Mouse (Mus musculus) embryonic facial prominence, embryonic 14.5 days (tissue): ENCODE measurements around the gene Tubgcp5. TPM values are rescaled to one million over a fixed set of nuclear protein-coding genes. Genes with fewer than 3 reads are reported as not detected.

ENCODE experiments used
- ATAC-seq: fragments of 200-750 bp; cut with Nextera tagmentation; 2 replicates; pipeline ENCODE4 v1.8.0; 2017; ENCODE audit warnings: low read depth, moderate number of reproducible peaks, moderate TSS enrichment
- DNase-seq: peaks from one replicate; pipeline ENCODE4 v3.0.0-alpha.2; 2015; ENCODE audit warnings: low spot score
- H3K27ac ChIP-seq: fragments of 300-500 bp; sonication (generic); replicated peaks from 2 replicates; pipeline ENCODE4 v1.5.1; 2014; ENCODE audit warnings: low read depth, mild to moderate bottlenecking, low read length, moderate library complexity
- H3K27me3 ChIP-seq: fragments of 300-500 bp; sonication (generic); replicated peaks from 2 replicates; pipeline ENCODE4 v1.6.1; 2014; ENCODE audit warnings: low read length; ENCODE audit not compliant: control insufficient read depth, insufficient read depth
- H3K36me3 ChIP-seq: fragments of 300-500 bp; sonication (generic); 2 replicates; pipeline ENCODE4 v1.6.1; 2014; ENCODE audit warnings: low read length, mixed read lengths; ENCODE audit not compliant: control insufficient read depth, insufficient read depth
- H3K4me1 ChIP-seq: fragments of 300-500 bp; sonication (generic); 2 replicates; pipeline ENCODE4 v1.6.1; 2014; ENCODE audit warnings: antibody characterized with exemption, low read length; ENCODE audit not compliant: control insufficient read depth, insufficient read depth
- H3K4me2 ChIP-seq: fragments of 300-500 bp; sonication (generic); 2 replicates; pipeline ENCODE4 v1.6.1; 2014; ENCODE audit warnings: low read depth, mild to moderate bottlenecking, low read length, moderate library complexity, mixed read lengths
- H3K4me3 ChIP-seq: fragments of 300-500 bp; sonication (generic); 2 replicates; pipeline ENCODE4 v1.5.1; 2014; ENCODE audit warnings: low read depth, mild to moderate bottlenecking, low read length
- H3K9ac ChIP-seq: fragments of 300-500 bp; sonication (generic); 2 replicates; pipeline ENCODE4 v1.6.1; 2014; ENCODE audit warnings: low read depth, mild to moderate bottlenecking, low read length, moderate library complexity, mixed read lengths
- H3K9me3 ChIP-seq: fragments of 300-500 bp; sonication (generic); 2 replicates; pipeline ENCODE4 v1.6.1; 2016; ENCODE audit warnings: low read length; ENCODE audit not compliant: control insufficient read depth
- WGBS: fragments of 180-500 bp; shearing (Covaris S2); extraction: QIAGEN DNeasy Blood & Tissue Kit; methylation state at CpG from one replicate; pipeline ENCODE4 v1.1.7; 2014; 5-methylcytosine and 5-hydroxymethylcytosine counted together
- polyA plus RNA-seq: library from polyadenylated mRNA; unstranded; fragments of >200 nt; fragmentation: Nextera tagmentation; extraction: Ambion mirVana; gene quantifications from 2 replicates; pipeline ENCODE4 v1.2.1, GENCODE M21; 2014

The Tubgcp5 gene
- polyA plus RNA-seq, 1 experiment from 2014 or later: 25.7 TPM

- Histone ChIP-seq H3K27ac (peak overlapping the region; percentile 97), H3K36me3 (no peaks in the 10 kb centered on the region), H3K4me3 (peak overlapping the region; percentile 95), H3K27me3 (no peaks in the 10 kb centered on the region), H3K9me3 (no peaks in the 10 kb centered on the region), H3K4me2 (peak overlapping the region; percentile 86), H3K4me1 (peaks cover 14% of the 10 kb centered on the region), H3K9ac (peak overlapping the region; percentile 97)
- under 1% methylated on average over 37 of the region's 40 CpGs for WGBS
- DNase-seq (peak; percentile 20), ATAC-seq (peak; percentile 38)
These were observed 48.7 kb downstream of the Tubgcp5 start for GRCm38 (mm10) chr7:55842504-55843152.

DNA sequence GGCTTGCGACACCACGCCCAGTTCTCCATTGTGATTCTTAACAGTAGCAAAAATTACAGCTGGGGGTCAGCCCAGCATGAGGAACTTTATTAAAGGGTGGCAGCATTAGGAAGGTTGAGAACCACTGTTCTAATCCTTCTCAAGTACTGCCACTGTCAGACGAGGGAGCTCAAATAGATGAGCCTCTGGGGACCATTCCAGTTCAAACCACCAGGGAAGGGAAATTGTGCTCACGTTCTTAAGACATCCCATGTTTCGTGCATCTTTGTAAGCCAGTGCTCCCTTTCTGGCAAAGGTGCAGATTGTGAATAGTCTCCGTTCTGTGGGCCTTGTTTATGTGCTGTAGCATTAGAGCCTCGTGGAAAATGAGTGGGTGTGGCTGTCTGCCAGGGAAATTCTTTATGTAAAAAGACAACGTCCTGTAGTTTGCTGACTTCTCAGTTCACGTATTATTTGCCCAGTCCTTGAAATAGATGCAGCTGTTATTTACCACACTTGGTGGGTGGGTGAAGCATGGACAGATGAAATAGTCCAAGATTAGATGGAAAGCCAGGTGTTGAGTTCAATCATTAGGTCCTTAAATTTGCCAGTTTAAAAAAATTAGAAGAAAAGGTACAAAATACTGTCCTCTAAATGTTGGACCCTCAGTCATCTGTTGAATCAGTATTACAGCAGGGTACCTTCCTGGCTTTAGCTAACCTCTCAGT lies 52.8 kb downstream of the Tubgcp5 start:
- H3K9me3 ChIP-seq: no peaks in the 10 kb centered on the region

GRCm38 (mm10) chr7:55849948-55850571 lies 56.1 kb downstream of the Tubgcp5 start:
- Histone ChIP-seq H3K9ac (0 out of 2 replicates have a peak overlapping the region, but pooled peaks have one; percentile 17), H3K4me2 (peak overlapping the region; percentile 25), H3K27me3 (no peaks in the 10 kb centered on the region), H3K4me1 (peaks cover 15% of the 10 kb centered on the region; the same call in 1 of the 2 replicates), H3K9me3 (no peaks in the 10 kb centered on the region), H3K27ac (peak overlapping the region; percentile 69), H3K4me3 (no peak overlapping the region), H3K36me3 (no peaks in the 10 kb centered on the region)
- DNase-seq (peak; percentile 84), ATAC-seq (peak; percentile 91)
- 15% methylated on average over 14 of the region's 14 CpGs for WGBS

More for the DNA sequence above, 52.8 kb downstream of the Tubgcp5 start:
- no peak overlapping the region for H3K4me2 ChIP-seq
- no peak overlapping the region for H3K4me3 ChIP-seq
- H3K27me3 ChIP-seq: no peaks in the 10 kb centered on the region
- no peaks in the 10 kb centered on the region for H3K36me3 ChIP-seq
- H3K4me1 ChIP-seq: peaks cover 23% of the 10 kb centered on the region
- no peak overlapping the region for H3K9ac ChIP-seq
- DNase-seq (peak; percentile 71), ATAC-seq (no peak)
- H3K27ac ChIP-seq: no peak overlapping the region
- WGBS: 52% methylated on average over 9 of the region's 9 CpGs

GRCm38 (mm10) chr7:55852787-55853186 lies 58.8 kb downstream of the Tubgcp5 start:
- peak; percentile 23 for DNase-seq
- ATAC-seq: no peak
- H3K4me1 ChIP-seq: peaks cover 22% of the 10 kb centered on the region
- H3K4me2 ChIP-seq: no peak overlapping the region
- 63% methylated on average over 3 of the region's 3 CpGs for WGBS
- H3K27ac ChIP-seq: no peak overlapping the region
- no peak overlapping the region for H3K4me3 ChIP-seq
- H3K9ac ChIP-seq: no peak overlapping the region
- H3K9me3 ChIP-seq: no peaks in the 10 kb centered on the region
- no peaks in the 10 kb centered on the region for H3K36me3 ChIP-seq
- no peaks in the 10 kb centered on the region for H3K27me3 ChIP-seq

- H3K4me1 ChIP-seq: peaks cover 15% of the 10 kb centered on the region
- no peaks in the 10 kb centered on the region for H3K27me3 ChIP-seq
- H3K4me3 ChIP-seq: no peak overlapping the region
- DNase-seq (no peak), ATAC-seq (no peak)
- 75% methylated on average over 3 of the region's 3 CpGs for WGBS
- no peaks in the 10 kb centered on the region for H3K9me3 ChIP-seq
- H3K9ac ChIP-seq: no peak overlapping the region
- no peak overlapping the region for H3K4me2 ChIP-seq
- no peaks in the 10 kb centered on the region for H3K36me3 ChIP-seq
- H3K27ac ChIP-seq: no peak overlapping the region
These were observed 61.6 kb downstream of the Tubgcp5 start for GRCm38 (mm10) chr7:55855597-55855996.

DNA sequence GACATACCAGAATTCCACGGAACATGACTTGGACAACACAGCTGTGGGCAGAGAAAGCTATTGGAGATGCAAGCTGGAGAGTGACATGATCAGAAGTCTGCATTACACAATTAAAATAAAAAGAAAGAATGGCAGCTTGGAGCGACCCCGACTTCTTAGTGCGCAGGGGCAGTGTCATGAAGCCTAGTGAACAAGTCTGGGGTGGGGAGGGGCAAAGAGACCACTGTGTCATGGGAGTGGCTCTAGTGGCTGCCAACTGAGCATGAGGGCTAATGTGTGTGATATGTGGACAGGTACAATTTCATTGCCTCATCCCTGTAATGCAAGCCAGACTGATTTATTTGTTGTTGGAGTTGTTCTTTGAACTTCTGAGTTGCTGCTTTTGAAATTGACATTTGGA lies 62.8 kb downstream of the Tubgcp5 start:
- no peaks in the 10 kb centered on the region for H3K27me3 ChIP-seq
- no peaks in the 10 kb centered on the region for H3K36me3 ChIP-seq
- 95% methylated on average over 4 of the region's 4 CpGs for WGBS
- H3K9ac ChIP-seq: no peak overlapping the region
- H3K4me3 ChIP-seq: no peak overlapping the region
- ATAC-seq (no peak), DNase-seq (no peak)
- peaks cover 8% of the 10 kb centered on the region for H3K4me1 ChIP-seq
- H3K4me2 ChIP-seq: no peak overlapping the region
- H3K27ac ChIP-seq: no peak overlapping the region
- H3K9me3 ChIP-seq: no peaks in the 10 kb centered on the region

GRCm38 (mm10) chr7:55857729-55858128 lies 63.8 kb downstream of the Tubgcp5 start:
- Histone ChIP-seq H3K36me3 (no peaks in the 10 kb centered on the region), H3K9ac (no peak overlapping the region), H3K27ac (no peak overlapping the region), H3K4me1 (peaks cover 8% of the 10 kb centered on the region), H3K9me3 (no peaks in the 10 kb centered on the region), H3K4me2 (no peak overlapping the region), H3K27me3 (no peaks in the 10 kb centered on the region), H3K4me3 (no peak overlapping the region)
- 82% methylated on average over 2 of the region's 2 CpGs for WGBS
- ATAC-seq: no peak
- DNase-seq: no peak

DNA sequence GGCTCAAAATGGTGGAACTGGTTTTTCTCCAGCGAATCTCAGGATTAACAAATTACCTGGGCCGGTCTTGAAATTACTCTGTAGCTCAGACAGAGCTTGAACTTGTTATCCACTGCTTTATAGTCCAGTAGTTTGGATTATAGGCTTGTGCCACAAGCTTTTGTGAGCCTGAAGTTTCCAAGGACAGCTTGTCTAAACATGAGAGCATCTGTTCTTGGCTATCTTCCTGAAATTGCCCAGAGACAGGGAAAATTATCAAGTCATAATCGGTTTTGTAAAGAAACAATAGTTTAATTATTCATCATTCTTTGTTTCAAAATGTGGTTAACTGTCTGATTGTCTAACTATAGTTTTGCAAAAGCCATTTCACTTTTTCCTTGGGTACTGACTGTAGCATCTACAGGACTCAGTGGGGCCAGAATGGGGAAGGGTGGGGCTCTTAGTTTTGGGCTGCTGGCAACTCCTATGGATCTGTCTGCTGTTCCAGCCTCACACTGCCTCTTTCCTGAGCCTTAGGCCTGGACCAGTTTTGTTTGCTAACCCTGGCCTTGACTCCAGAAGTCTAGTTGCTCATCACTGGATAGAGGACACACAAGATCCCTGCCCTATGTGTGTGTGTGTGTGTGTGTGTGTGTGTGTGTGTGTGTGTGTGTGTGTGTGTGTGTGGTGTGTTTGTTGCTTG lies 65.0 kb downstream of the Tubgcp5 start:
- Histone ChIP-seq H3K4me3 (no peak overlapping the region), H3K4me1 (peaks cover 8% of the 10 kb centered on the region), H3K27ac (no peak overlapping the region), H3K27me3 (no peaks in the 10 kb centered on the region), H3K9ac (no peak overlapping the region), H3K4me2 (no peak overlapping the region), H3K9me3 (no peaks in the 10 kb centered on the region), H3K36me3 (no peaks in the 10 kb centered on the region)
- ATAC-seq (no peak), DNase-seq (no peak)
- 77% methylated on average over 3 of the region's 3 CpGs for WGBS
